Mouse (Mus musculus): ENCODE data around the gene Zc3hc1. TPM values are rescaled to one million over a fixed set of nuclear protein-coding genes. Genes with fewer than 3 reads are reported as not detected.

Zc3hc1 gene
- total and polyA plus RNA-seq, 2 experiments from 2014 or later: 56.7 to 71.9 TPM

DNA sequence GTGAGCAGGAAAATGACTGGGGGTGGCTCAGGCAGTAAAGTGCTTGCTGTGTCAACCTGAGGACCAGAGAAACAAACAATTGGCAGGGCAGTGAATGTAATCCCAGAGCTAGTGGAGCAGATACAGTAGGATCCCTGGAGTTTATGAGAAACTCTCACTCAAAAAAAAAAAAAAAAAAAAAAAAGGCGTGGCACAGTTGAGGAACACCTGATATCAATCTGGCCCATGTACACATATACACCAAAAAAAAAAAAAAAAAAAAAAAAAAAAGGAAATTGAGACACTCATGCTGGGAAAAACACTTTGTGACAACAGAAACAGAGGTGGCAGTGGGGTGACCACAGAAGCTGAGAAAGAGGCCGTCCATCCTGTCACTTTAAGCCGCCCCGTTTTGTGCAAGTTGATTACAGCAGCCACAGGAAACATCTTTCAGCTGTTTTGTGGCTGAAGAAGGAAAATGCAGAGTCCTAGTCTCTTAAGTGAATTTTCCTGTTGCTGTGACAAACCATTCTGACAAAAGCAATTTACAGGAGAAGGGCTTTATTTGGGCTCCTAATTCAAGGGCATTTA is 64.8 kb downstream of the Zc3hc1 start:
- H3K4me1 ChIP-seq (ENCODE audit: insufficient read depth): no peaks in the 10 kb centered on the region
- H3K4me2 ChIP-seq (ENCODE audit: low read depth): no peak overlapping the region
- 72% methylated on average over 3 of the region's 4 CpGs for WGBS
- no peak for TF ChIP-seq CTCF (IDR thresholded peaks at IDR 0.05; ENCODE audit: low read depth)
- H3K4me3 ChIP-seq (ENCODE audit: low read depth, low read length): no peak overlapping the region
- no peaks in the 10 kb centered on the region for H3K36me3 ChIP-seq (ENCODE audit: insufficient read depth)
- H3K9ac ChIP-seq: no peak overlapping the region
- ATAC-seq (no peak), DNase-seq (no peak)
- H3K9me3 ChIP-seq (ENCODE audit: low read length): no peaks in the 10 kb centered on the region
- H3K27me3 ChIP-seq (ENCODE audit: insufficient read depth, low read length): no peaks in the 10 kb centered on the region
- no peak overlapping the region for H3K27ac ChIP-seq (ENCODE audit: low read depth, low read length)

DNA sequence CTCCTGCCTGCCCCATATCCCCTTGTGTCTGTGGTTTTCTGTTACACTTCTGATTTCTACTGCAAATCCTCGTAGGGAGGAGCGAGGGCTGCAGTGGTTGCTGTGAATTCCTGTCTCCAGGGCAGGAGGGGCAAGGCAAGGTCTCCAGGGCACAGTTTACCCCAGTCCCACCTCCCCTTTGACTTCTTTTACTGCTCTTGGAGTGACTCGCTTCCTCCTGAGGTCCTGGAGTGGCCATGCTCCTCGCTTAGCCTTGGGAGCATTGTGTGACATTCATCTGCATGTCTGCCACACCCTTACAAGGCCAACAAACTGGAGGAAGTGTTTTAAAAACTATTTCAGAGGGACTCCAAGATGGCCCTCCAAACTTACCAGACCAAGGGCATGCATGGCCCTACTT is 69.8 kb downstream of the Zc3hc1 start:
- H3K9me3 ChIP-seq (ENCODE audit: low read length): no peaks in the 10 kb centered on the region
- H3K9ac ChIP-seq: no peak overlapping the region
- H3K4me3 ChIP-seq (ENCODE audit: low read depth, low read length): no peak overlapping the region
- H3K4me2 ChIP-seq (ENCODE audit: low read depth): no peak overlapping the region
- WGBS: 68% methylated on average over 4 of the region's 4 CpGs
- H3K27ac ChIP-seq (ENCODE audit: low read depth, low read length): no peak overlapping the region
- no peaks in the 10 kb centered on the region for H3K4me1 ChIP-seq (ENCODE audit: insufficient read depth)
- no peaks in the 10 kb centered on the region for H3K36me3 ChIP-seq (ENCODE audit: insufficient read depth)
- DNase-seq: no peak
- TF ChIP-seq CTCF (IDR thresholded peaks at IDR 0.05; ENCODE audit: low read depth): no peak
- H3K27me3 ChIP-seq (ENCODE audit: insufficient read depth, low read length): no peaks in the 10 kb centered on the region
- no peak for ATAC-seq

DNA sequence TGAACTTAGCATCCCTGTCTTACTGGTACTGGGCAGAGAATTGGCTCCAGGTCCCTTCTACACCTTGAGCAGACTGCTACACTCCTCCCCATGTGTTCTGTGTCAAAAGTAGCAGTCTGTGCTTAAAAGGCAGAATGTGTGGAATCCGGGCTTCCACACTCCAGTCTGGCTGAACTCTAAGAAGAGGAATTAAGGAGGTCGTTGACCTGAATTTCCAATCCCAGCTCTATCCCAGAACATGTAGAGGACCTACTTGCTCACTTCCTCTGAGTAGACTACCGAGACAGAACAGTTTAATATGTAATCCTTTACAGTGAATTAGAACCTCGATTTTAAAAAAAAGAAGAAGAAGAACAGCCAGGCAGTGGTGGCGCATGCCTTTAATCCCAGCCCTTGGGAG is 71.6 kb downstream of the Zc3hc1 start:
- no peak overlapping the region for H3K4me2 ChIP-seq (ENCODE audit: low read depth)
- no peak for TF ChIP-seq CTCF (IDR thresholded peaks at IDR 0.05; ENCODE audit: low read depth)
- WGBS: 79% methylated on average over 5 of the region's 5 CpGs
- H3K27me3 ChIP-seq (ENCODE audit: insufficient read depth, low read length): no peaks in the 10 kb centered on the region
- H3K9ac ChIP-seq: no peak overlapping the region
- no peak overlapping the region for H3K4me3 ChIP-seq (ENCODE audit: low read depth, low read length)
- H3K9me3 ChIP-seq (ENCODE audit: low read length): no peaks in the 10 kb centered on the region
- no peak for ATAC-seq
- H3K27ac ChIP-seq (ENCODE audit: low read depth, low read length): no peak overlapping the region
- no peaks in the 10 kb centered on the region for H3K4me1 ChIP-seq (ENCODE audit: insufficient read depth)
- no peak for DNase-seq
- H3K36me3 ChIP-seq (ENCODE audit: insufficient read depth): no peaks in the 10 kb centered on the region

Other genes with a start within 250 kb of the Zc3hc1 start
- 33.3 and 42.7 TPM in 2 replicates for gene Ube2h, start 86.5 kb downstream of the Zc3hc1 start, total RNA-seq (2014; rRNA removed)
- gene Ube2h, start 86.5 kb downstream of the Zc3hc1 start, polyA plus RNA-seq (2015; fragmentation: Nextera tagmentation; extraction: Ambion mirVana): 31.3 and 37.7 TPM in 2 replicates
- 111 and 160 TPM in 2 replicates for gene Klhdc10, start 10.8 kb upstream of the Zc3hc1 start, total RNA-seq (2014; rRNA removed)
- 17.7 and 24.3 TPM in 2 replicates for gene Klhdc10, start 10.8 kb upstream of the Zc3hc1 start, polyA plus RNA-seq (2015; fragmentation: Nextera tagmentation; extraction: Ambion mirVana)
- 44.4 and 49.8 TPM in 2 replicates for gene Tmem209, start 118.8 kb upstream of the Zc3hc1 start, total RNA-seq (2014; rRNA removed)
- 19.7 and 24.2 TPM in 2 replicates for gene Tmem209, start 118.8 kb upstream of the Zc3hc1 start, polyA plus RNA-seq (2015; fragmentation: Nextera tagmentation; extraction: Ambion mirVana)
- 0.95 and 1.4 TPM in 2 replicates for gene Ssmem1, start 118.8 kb upstream of the Zc3hc1 start, total RNA-seq (2014; rRNA removed)
- gene Ssmem1, start 118.8 kb upstream of the Zc3hc1 start, polyA plus RNA-seq (2015; fragmentation: Nextera tagmentation; extraction: Ambion mirVana): 0.29 TPM in 1 of 2 replicates, not detected in the other
- gene Cpa2, start 150.6 kb upstream of the Zc3hc1 start, total RNA-seq (2014; rRNA removed): 6.8 and 10.0 TPM in 2 replicates
- gene Cpa2, start 150.6 kb upstream of the Zc3hc1 start, polyA plus RNA-seq (2015; fragmentation: Nextera tagmentation; extraction: Ambion mirVana): 16.6 and 17.1 TPM in 2 replicates
- 0.23 and 0.38 TPM in 2 replicates for gene Cpa4, start 177.3 kb upstream of the Zc3hc1 start, total RNA-seq (2014; rRNA removed)
- 0.58 and 0.88 TPM in 2 replicates for gene Cpa4, start 177.3 kb upstream of the Zc3hc1 start, polyA plus RNA-seq (2015; fragmentation: Nextera tagmentation; extraction: Ambion mirVana)
- gene Cpa5, start 220.0 kb upstream of the Zc3hc1 start, total RNA-seq (2014; rRNA removed): not detected in 2 replicates
- 0.11 TPM in 1 of 2 replicates, not detected in the other for gene Cpa5, start 220.0 kb upstream of the Zc3hc1 start, polyA plus RNA-seq (2015; fragmentation: Nextera tagmentation; extraction: Ambion mirVana)
- 1.1 TPM in 1 of 2 replicates, not detected in the other for gene Cpa1, start 248.2 kb upstream of the Zc3hc1 start, total RNA-seq (2014; rRNA removed)
- gene Cpa1, start 248.2 kb upstream of the Zc3hc1 start, polyA plus RNA-seq (2015; fragmentation: Nextera tagmentation; extraction: Ambion mirVana): 0.29 and 0.69 TPM in 2 replicates